Mouse (Mus musculus): Measurements from ENCODE around the gene Bcl9. TPM values are rescaled to one million over a fixed set of nuclear protein-coding genes. Genes with fewer than 3 reads are reported as not detected.
A peak's percentile ranks its signal among the peaks of the same experiment; 100 is the strongest.

Bcl9 gene
- polyA plus RNA-seq (2012; rRNA removed): 22.7 and 22.9 TPM in 2 replicates

DNA sequence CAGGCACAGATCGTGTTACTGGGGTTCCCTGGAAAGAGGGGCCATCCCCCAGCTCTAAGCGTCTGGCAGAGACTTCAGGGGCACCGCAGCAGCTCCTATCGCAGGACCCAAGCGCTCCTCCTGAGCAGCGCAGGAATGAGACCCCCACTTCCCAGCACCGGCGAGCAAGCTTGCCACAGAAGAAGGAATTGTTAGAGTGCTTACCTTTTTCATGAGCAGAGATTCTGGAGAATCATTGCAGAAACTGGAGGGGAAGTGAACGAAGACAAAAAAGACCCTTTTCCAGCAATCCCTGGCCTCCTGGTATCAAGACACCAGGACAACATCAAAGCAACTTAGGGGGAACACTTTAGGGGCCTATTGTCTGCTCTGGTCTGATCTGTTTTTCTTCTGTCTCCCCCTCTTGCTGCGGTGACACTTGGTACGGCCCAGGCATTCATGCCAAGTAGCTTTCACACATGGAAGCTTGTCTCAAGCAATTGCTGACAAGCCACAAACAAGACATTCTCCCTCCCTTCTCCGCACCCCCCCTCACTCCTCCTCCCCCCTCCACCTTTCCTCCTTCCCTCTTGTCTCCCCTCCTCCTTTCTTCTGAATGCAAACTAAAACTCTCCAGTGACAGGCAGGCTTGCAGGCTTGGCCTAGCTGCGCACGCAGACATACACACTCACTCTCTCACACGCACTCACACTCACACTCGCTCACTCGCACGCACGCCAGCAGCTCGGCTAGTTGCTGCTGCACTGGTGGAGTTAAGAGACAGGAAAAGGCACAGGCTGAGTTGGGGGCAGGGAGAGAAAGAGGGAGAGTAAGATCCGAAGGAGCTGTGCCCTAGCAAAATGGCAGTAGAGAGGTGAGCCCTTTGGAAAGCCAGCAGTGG, at the start of gene Bcl9:
Gene Bcl9, minus strand, starts transcription at position 365 of the 880 bp plus-strand sequence.
- peak within 1 kb of the TSS; percentile 67 for H3K4me3 ChIP-seq (replicated peaks; ENCODE audit: insufficient read depth, low read depth, low read length)
- H3K4me1 ChIP-seq (ENCODE audit: control insufficient read depth, insufficient read depth, low read length): peaks cover 13% of the 10 kb centered on the region
- peak; percentile 91 for DNase-seq
- peak; percentile 53 for TF ChIP-seq POLR2A (IDR thresholded peaks at IDR 0.05; ENCODE audit: borderline replicate concordance, insufficient read depth, low read length)
- TF ChIP-seq CTCF (IDR thresholded peaks at IDR 0.05; ENCODE audit: borderline replicate concordance, insufficient read depth, low read depth, low read length): no peak
- no peaks in the 10 kb centered on the region for H3K27me3 ChIP-seq (ENCODE audit: control insufficient read depth, insufficient read depth, low read length)
- H3K27ac ChIP-seq (ENCODE audit: insufficient read depth, low read length): peak within 1 kb of the TSS; percentile 72
- WGBS: under 1% methylated on average over 21 of the region's 21 CpGs

DNA sequence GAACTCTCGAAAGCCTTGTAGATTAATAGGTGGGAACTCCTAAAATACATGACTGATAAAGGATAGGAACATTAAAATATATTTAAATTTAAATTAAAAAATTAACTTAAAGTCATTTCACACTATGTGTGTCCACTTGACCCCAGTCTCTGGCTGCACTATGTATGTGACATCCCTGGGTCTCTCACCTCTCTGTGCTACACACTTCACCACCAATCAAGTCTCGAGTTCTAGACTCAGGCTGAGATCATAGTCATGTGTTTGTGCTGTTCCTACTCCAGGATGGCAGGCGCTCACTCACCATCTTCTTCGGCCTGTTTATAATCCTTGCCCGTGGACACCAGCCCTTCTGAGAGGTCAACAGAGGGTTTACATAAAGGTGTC, 41.5 kb upstream of the Bcl9 start:
- Histone ChIP-seq H3K4me3 (replicated peaks; ENCODE audit: insufficient read depth, low read depth, low read length) (no peak overlapping the region), H3K27ac (ENCODE audit: insufficient read depth, low read length) (no peak overlapping the region), H3K27me3 (ENCODE audit: control insufficient read depth, insufficient read depth, low read length) (no peaks in the 10 kb centered on the region), H3K4me1 (ENCODE audit: control insufficient read depth, insufficient read depth, low read length) (0 out of 2 replicates have a peak, but pooled peaks cover 3% of the 10 kb centered on the region)
- DNase-seq: no peak
- TF ChIP-seq POLR2A (IDR thresholded peaks at IDR 0.05; ENCODE audit: borderline replicate concordance, insufficient read depth, low read length): no peak
- no peak for TF ChIP-seq CTCF (IDR thresholded peaks at IDR 0.05; ENCODE audit: borderline replicate concordance, insufficient read depth, low read depth, low read length)
- WGBS: 71% methylated on average over 5 of the region's 5 CpGs

DNA sequence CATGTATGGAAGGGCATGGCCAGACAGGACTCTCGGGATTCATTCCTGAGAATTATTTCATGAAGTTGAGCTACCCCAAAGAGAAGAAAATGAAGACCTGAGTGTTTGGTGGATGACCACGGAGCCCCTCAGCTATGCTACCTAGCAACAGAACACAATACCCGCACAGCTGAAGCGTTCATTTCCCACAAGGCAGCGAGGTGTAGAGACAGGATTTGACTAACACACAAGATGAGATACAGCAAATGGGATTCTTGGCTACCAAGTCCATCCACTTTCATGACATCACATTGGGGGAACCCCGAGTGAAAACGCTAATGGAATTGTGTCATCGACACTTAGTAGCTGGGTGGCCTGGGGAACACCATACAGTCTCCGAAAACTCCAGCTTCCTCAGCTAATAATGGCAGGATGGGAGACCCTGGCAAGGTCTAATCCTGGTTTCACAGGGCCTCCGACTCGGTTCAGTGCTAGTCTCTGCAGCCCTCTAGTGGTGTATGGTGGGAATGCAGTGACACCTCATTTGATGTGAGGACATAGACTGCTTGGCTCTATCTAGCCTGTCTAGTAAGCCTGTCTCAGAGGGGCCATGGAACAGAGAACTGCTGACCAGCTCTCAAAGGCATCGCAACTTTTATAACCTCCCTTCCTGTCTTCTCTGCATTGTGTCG, 40.9 kb upstream of the Bcl9 start:
- H3K27me3 ChIP-seq (ENCODE audit: control insufficient read depth, insufficient read depth, low read length): no peaks in the 10 kb centered on the region
- TF ChIP-seq POLR2A (IDR thresholded peaks at IDR 0.05; ENCODE audit: borderline replicate concordance, insufficient read depth, low read length) (no peak), CTCF (IDR thresholded peaks at IDR 0.05; ENCODE audit: borderline replicate concordance, insufficient read depth, low read depth, low read length) (peak; percentile 98)
- H3K4me3 ChIP-seq (replicated peaks; ENCODE audit: insufficient read depth, low read depth, low read length): peak overlapping the region; percentile 42
- H3K27ac ChIP-seq (ENCODE audit: insufficient read depth, low read length): no peak overlapping the region
- H3K4me1 ChIP-seq (ENCODE audit: control insufficient read depth, insufficient read depth, low read length): 0 out of 2 replicates have a peak, but pooled peaks cover 3% of the 10 kb centered on the region
- WGBS: 13% methylated on average over 13 of the region's 13 CpGs
- peak; percentile 81 to 90 for DNase-seq

DNA sequence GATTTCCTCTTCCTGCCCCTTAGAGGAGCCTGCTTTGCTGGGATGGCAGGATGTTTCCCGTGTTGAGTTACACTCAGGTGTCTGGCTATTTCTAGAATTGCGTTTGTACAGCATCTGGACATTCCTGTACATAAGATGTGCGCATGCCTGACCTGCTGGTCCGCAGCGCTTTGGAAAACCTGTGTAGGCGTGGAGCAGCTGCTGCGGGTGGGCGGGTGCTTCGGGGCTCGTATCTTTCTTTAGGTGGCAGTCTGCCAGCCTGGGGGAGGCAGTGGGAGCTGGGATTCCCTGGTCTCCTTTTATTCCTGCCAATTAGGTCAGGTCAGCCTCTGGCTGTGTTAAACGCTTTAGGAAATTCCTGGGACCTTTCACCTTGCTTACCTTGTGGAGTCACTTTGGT, 39.6 kb upstream of the Bcl9 start:
- H3K27me3 ChIP-seq (ENCODE audit: control insufficient read depth, insufficient read depth, low read length): no peaks in the 10 kb centered on the region
- H3K4me3 ChIP-seq (replicated peaks; ENCODE audit: insufficient read depth, low read depth, low read length): no peak overlapping the region
- 22% methylated on average over 11 of the region's 11 CpGs for WGBS
- DNase-seq: no peak
- TF ChIP-seq CTCF (IDR thresholded peaks at IDR 0.05; ENCODE audit: borderline replicate concordance, insufficient read depth, low read depth, low read length) (no peak), POLR2A (IDR thresholded peaks at IDR 0.05; ENCODE audit: borderline replicate concordance, insufficient read depth, low read length) (no peak)
- 0 out of 2 replicates have a peak, but pooled peaks cover 3% of the 10 kb centered on the region for H3K4me1 ChIP-seq (ENCODE audit: control insufficient read depth, insufficient read depth, low read length)
- no peak overlapping the region for H3K27ac ChIP-seq (ENCODE audit: insufficient read depth, low read length)

DNA sequence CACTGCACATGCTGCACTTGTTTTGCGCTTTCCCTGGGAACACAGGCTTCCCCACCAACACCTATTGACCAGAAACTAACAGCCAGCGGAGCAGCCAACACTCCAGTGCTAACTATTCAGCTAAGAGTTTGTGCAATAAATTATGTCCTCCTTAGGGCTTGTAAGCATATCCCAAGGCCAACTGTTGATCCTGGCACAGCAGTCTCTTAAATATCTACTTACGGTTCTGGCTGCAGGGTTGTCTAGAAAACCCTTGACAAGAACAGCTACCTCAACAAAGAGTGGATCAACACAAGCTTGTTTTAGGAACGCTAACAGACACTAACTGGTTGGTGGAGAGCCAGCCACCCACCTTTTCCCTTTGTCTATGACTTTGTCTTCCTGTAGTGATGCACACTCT, 38.6 kb upstream of the Bcl9 start:
- Histone ChIP-seq H3K4me3 (replicated peaks; ENCODE audit: insufficient read depth, low read depth, low read length) (no peak overlapping the region), H3K4me1 (ENCODE audit: control insufficient read depth, insufficient read depth, low read length) (0 out of 2 replicates have a peak, but pooled peaks cover 3% of the 10 kb centered on the region), H3K27ac (ENCODE audit: insufficient read depth, low read length) (no peak overlapping the region), H3K27me3 (ENCODE audit: control insufficient read depth, insufficient read depth, low read length) (no peaks in the 10 kb centered on the region)
- DNase-seq: no peak
- 88% methylated on average over 4 of the region's 4 CpGs for WGBS
- no peak for TF ChIP-seq CTCF (IDR thresholded peaks at IDR 0.05; ENCODE audit: borderline replicate concordance, insufficient read depth, low read depth, low read length)
- no peak for TF ChIP-seq POLR2A (IDR thresholded peaks at IDR 0.05; ENCODE audit: borderline replicate concordance, insufficient read depth, low read length)

DNA sequence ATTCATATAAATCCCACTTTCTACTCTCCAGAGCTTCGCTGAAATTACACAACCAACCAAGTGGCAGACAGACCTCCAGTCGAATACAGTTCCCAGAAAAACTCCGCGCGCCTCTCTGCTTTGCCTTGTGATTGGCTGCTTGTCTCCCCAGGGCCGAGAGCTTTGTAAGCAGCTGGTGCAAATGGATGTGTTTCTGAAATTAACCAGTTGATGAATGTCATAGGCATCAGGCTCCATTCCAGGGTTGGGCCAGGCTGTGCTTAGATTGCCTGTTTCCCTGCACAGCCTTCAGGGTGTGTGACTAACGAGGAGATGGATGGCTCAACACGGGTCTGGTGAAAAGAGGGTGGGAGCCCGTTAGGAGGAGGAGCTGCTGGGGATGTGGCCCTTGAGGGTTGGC, 36.9 kb upstream of the Bcl9 start:
- DNase-seq: no peak
- Histone ChIP-seq H3K4me1 (ENCODE audit: control insufficient read depth, insufficient read depth, low read length) (0 out of 2 replicates have a peak, but pooled peaks cover 3% of the 10 kb centered on the region), H3K27me3 (ENCODE audit: control insufficient read depth, insufficient read depth, low read length) (no peaks in the 10 kb centered on the region), H3K27ac (ENCODE audit: insufficient read depth, low read length) (no peak overlapping the region), H3K4me3 (replicated peaks; ENCODE audit: insufficient read depth, low read depth, low read length) (no peak overlapping the region)
- TF ChIP-seq CTCF (IDR thresholded peaks at IDR 0.05; ENCODE audit: borderline replicate concordance, insufficient read depth, low read depth, low read length) (no peak), POLR2A (IDR thresholded peaks at IDR 0.05; ENCODE audit: borderline replicate concordance, insufficient read depth, low read length) (no peak)
- 33% methylated on average over 9 of the region's 9 CpGs for WGBS

DNA sequence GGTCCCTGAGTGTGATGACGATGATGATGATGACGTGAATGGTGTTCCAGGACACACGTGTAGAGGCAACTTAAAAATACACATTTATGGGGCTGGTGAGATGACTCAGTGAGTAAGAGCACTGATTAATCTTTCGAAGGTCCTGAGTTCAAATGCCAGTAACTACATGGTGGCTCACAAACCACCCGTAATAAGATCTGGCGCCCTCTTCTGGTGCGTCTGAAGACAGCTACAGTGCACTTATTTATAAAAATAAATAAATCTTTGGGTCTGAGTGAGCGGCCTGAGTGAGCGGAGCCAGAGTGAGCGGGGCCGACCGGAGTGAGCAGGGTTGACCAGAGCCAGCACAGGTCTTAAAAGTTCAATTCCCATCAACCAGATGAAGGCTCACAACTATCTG, 34.5 kb upstream of the Bcl9 start:
- H3K4me3 ChIP-seq (replicated peaks; ENCODE audit: insufficient read depth, low read depth, low read length): no peak overlapping the region
- no peaks in the 10 kb centered on the region for H3K4me1 ChIP-seq (ENCODE audit: control insufficient read depth, insufficient read depth, low read length)
- DNase-seq: no peak
- no peak for TF ChIP-seq CTCF (IDR thresholded peaks at IDR 0.05; ENCODE audit: borderline replicate concordance, insufficient read depth, low read depth, low read length)
- no peaks in the 10 kb centered on the region for H3K27me3 ChIP-seq (ENCODE audit: control insufficient read depth, insufficient read depth, low read length)
- 87% methylated on average over 12 of the region's 12 CpGs for WGBS
- H3K27ac ChIP-seq (ENCODE audit: insufficient read depth, low read length): no peak overlapping the region

All from cerebellum, adult 2 months (tissue).